Mouse (Mus musculus) lung, adult 2 months (tissue): Measurements from ENCODE around the gene Jaml.

ENCODE experiments used
- CTCF ChIP-seq: fragments of 200-500 bp; IDR thresholded peaks from 2 replicates; pipeline ENCODE4 v1.5.1; 2011; ENCODE audit warnings: mild to moderate bottlenecking, low read length, control low read depth; ENCODE audit not compliant: insufficient read depth
- POLR2A ChIP-seq: fragments of 200-500 bp; IDR thresholded peaks from 2 replicates; pipeline ENCODE4 v1.6.1; 2011; ENCODE audit warnings: low read depth, mild to moderate bottlenecking, control low read depth, low read length, borderline replicate concordance; ENCODE audit errors: extremely low read depth

- TF ChIP-seq CTCF (no peak), POLR2A (no peak)
Measured at GRCm38 (mm10) chr9:45150933-45151332, 72.0 kb downstream of the Jaml start.
